Mouse (Mus musculus) 416B (cell line): ENCODE results near the gene Alox15.

Experiments
- DNase-seq: peaks from one replicate; pipeline ENCODE4 v3.0.0; 2011; ENCODE audit warnings: low read depth

Gene Alox15

GRCm38 (mm10) chr11:70308296-70308695, 43.5 kb downstream of the Alox15 start:
- peak; percentile 52 for DNase-seq

DNA sequence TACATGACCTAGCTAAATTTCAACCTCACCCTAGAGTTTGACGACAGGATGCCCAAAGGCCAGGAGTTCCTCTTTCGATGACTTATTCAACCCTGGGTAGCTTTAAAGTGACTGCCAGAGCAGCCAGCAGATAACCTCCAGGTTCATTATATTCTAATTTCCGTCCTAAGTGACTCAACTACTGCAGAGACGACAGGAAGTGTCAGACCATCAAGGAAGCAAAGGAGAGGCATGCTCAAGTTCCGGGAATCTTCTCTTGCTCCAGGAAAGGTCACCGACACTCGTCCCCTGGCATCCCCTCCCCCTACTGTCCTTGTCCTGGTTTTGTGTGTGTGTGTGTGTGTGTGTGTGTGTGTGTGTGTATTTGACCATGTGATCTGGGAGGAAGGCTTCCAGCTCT, 45.7 kb downstream of the Alox15 start:
- DNase-seq: peak; percentile 80

GRCm38 (mm10) chr11:70302293-70302692, 49.5 kb downstream of the Alox15 start:
- peak; percentile 63 for DNase-seq

DNA sequence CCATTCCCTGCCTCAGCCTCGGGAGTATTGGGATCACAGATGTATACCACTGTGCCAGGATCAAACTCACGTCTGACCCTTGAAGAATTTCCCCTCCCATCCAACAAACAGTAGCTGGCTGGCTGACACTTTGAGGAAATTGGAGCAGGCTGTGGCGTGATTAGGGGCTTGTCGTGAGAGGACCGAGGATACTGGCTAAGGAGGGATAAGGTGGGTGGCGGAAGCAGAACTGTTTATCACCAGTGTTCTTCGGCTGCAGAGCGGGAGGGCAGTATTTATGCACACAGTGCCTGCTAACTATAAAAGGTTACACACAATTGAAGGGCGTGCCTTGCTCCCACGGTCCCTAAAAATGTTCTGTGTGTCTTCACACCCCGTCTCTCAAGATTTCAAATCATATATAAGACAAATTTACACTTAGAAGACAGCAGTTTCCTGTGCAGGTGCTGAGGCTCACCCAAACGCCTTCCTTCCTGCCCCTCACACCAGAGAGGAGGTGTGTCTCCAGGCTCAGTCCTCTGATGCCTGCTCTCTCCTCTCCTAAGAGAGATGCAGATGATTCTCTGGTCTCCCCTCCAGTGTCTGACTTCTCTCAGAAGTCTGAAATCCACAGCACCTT, 53.9 kb downstream of the Alox15 start:
- DNase-seq: no peak

- DNase-seq: no peak
These were observed 54.4 kb downstream of the Alox15 start for GRCm38 (mm10) chr11:70297405-70297804.
